Mouse (Mus musculus) cerebellum, adult 2 months (tissue): ENCODE data around the gene Tnr.

ENCODE experiments used
- CTCF ChIP-seq: fragments of 200-500 bp; IDR thresholded peaks from 2 replicates; pipeline ENCODE4 v1.5.1; 2011; ENCODE audit warnings: low read depth, mild to moderate bottlenecking, control low read depth, low read length, moderate library complexity, borderline replicate concordance; ENCODE audit not compliant: insufficient read depth
- POLR2A ChIP-seq: fragments of 200-500 bp; IDR thresholded peaks from 2 replicates; pipeline ENCODE4 v1.6.1; 2011; ENCODE audit warnings: low read length, control low read depth, borderline replicate concordance; ENCODE audit not compliant: insufficient read depth

- TF ChIP-seq CTCF (no peak), POLR2A (no peak)
Measured at GRCm38 (mm10) chr1:159977786-159978185, 454.2 kb downstream of the Tnr start.
